Comparison of ENCODE assay signal across 10 mouse cellular contexts in the genomic region with DNA sequence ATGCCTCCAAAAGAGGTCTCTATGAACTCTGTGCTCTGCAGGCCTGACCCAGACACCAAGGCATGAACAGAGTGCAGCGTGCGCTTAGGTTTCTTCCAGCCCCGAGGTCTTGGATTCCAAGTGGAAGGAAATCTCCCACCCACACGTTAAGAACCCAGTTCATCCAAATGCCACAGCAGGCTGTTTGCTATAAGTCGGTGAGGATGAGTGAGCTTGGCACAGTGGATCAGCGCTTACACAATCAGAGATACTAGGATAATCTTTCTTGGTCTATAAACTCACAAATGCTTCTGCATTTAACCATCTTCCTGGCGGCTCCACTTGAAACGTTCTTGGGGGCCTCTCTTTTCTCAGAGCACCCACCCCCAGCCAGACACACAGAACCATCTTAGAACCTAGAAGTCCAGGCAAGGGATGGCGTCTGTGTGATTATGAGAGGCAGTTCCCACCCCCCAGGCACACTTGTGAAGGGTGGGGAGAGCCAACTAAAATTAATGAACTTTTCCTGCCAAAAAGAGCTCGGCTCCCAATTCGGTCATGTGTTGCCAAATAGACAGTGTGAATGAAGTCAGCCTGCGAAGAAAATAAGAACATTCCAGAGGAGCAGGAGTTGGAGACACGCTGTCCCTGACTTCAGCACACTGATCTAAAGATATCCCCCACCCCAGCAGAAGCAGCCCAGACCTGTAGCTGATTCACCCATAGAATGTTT.
DNase-seq lines count a peak whose midpoint lies in the region; ATAC-seq lines count a peak whose summit lies in the region.
"Had no signal": no experiment of that assay in that cellular context is flagged by ENCODE, and none has a peak within 500 bp of the region (broad histone marks: within the 10 kb centered on the region; RNA-seq: fewer than 3 reads in every experiment).

No protein-coding gene starts in this region.

- H3K27ac ChIP-seq in hindbrain, embryonic 16.5 days (ENCODE audit: low read depth, low read length) = peak overlapping the region; percentile 42
- H3K27ac ChIP-seq in hindbrain, embryonic 12.5 days = no peak overlapping the region
- peak overlapping the region; percentile 71 for H3K27ac ChIP-seq in forebrain, embryonic 15.5 days (replicated peaks)
- no peak overlapping the region for H3K27ac ChIP-seq in midbrain, embryonic 14.5 days (replicated peaks; ENCODE audit: low read depth, low read length)
- H3K27ac ChIP-seq: midbrain, embryonic 12.5 days had no signal

- ATAC-seq in hindbrain, embryonic 16.5 days = peak; percentile 22; the same call in 1 of the 2 replicates
- no peak for ATAC-seq in hindbrain, embryonic 12.5 days (ENCODE audit: low FRiP score)
- ATAC-seq in forebrain, embryonic 15.5 days (replicated peaks) = peak; percentile 77
- ATAC-seq in midbrain, embryonic 14.5 days (ENCODE audit: low FRiP score, low TSS enrichment) = no peak

- H3K4me2 ChIP-seq in hindbrain, embryonic 16.5 days (ENCODE audit: low read length) = no peak overlapping the region
- no peak overlapping the region for H3K4me2 ChIP-seq in hindbrain, embryonic 12.5 days (replicated peaks)
- no peak overlapping the region for H3K4me2 ChIP-seq in forebrain, embryonic 15.5 days (replicated peaks)
- H3K4me2 ChIP-seq in midbrain, embryonic 14.5 days (ENCODE audit: low read length) = no peak overlapping the region
- H3K4me2 ChIP-seq: midbrain, embryonic 12.5 days had no signal

- DNase-seq in NIH3T3 (ENCODE audit: low read depth) (peak; percentile 53), MN1 (ENCODE audit: low spot score) (no peak)
- DNase-seq in left cerebral cortex, postnatal 4 days = peak; percentile 49
- no peak for DNase-seq in midbrain, embryonic 14.5 days
- no peak for DNase-seq in B cell, adult 2 months
- DNase-seq: heart, postnatal 10 days had no signal

- peaks cover 30% of the 10 kb centered on the region for H3K4me1 ChIP-seq in hindbrain, embryonic 16.5 days (ENCODE audit: control insufficient read depth, insufficient read depth, low read depth, low read length)
- peaks cover 23% of the 10 kb centered on the region for H3K4me1 ChIP-seq in hindbrain, embryonic 12.5 days
- H3K4me1 ChIP-seq in forebrain, embryonic 15.5 days = peaks cover 55% of the 10 kb centered on the region
- peaks cover 16% of the 10 kb centered on the region for H3K4me1 ChIP-seq in midbrain, embryonic 14.5 days (ENCODE audit: control insufficient read depth, insufficient read depth, low read length)

- intact Hi-C loops in left cerebral cortex, postnatal 4 days (cut with DNase I) = no loop called here

- WGBS in hindbrain, embryonic 16.5 days = 64% methylated on average over 13 of the region's 13 CpGs
- 86% methylated on average over 13 of the region's 13 CpGs for WGBS in hindbrain, embryonic 12.5 days
- WGBS in forebrain, embryonic 15.5 days = 51% methylated on average over 13 of the region's 13 CpGs
- WGBS in midbrain, embryonic 14.5 days = 88% methylated on average over 13 of the region's 13 CpGs

- no peak overlapping the region for H3K9ac ChIP-seq in hindbrain, embryonic 16.5 days (ENCODE audit: low read depth, low read length)
- no peak overlapping the region for H3K9ac ChIP-seq in hindbrain, embryonic 12.5 days
- H3K9ac ChIP-seq in forebrain, embryonic 15.5 days (replicated peaks) = no peak overlapping the region
- no peak overlapping the region for H3K9ac ChIP-seq in midbrain, embryonic 14.5 days (replicated peaks; ENCODE audit: low read length)
- H3K9ac ChIP-seq: midbrain, embryonic 12.5 days had no signal

- no peak overlapping the region for H3K4me3 ChIP-seq in hindbrain, embryonic 16.5 days (ENCODE audit: low read length)
- H3K4me3 ChIP-seq in hindbrain, embryonic 12.5 days = no peak overlapping the region
- no peak overlapping the region for H3K4me3 ChIP-seq in forebrain, embryonic 15.5 days
- no peak overlapping the region for H3K4me3 ChIP-seq in midbrain, embryonic 14.5 days (replicated peaks; ENCODE audit: low read depth, low read length)
- H3K4me3 ChIP-seq: midbrain, embryonic 12.5 days had no signal

- no peaks in the 10 kb centered on the region for H3K9me3 ChIP-seq in hindbrain, embryonic 16.5 days (ENCODE audit: control insufficient read depth, low read length)
- no peaks in the 10 kb centered on the region for H3K9me3 ChIP-seq in hindbrain, embryonic 12.5 days (replicated peaks)
- no peaks in the 10 kb centered on the region for H3K9me3 ChIP-seq in forebrain, embryonic 15.5 days
- H3K9me3 ChIP-seq in midbrain, embryonic 14.5 days (ENCODE audit: control insufficient read depth, low read length) = no peaks in the 10 kb centered on the region
- H3K9me3 ChIP-seq: midbrain, embryonic 12.5 days had no signal

- H3K27me3 ChIP-seq in hindbrain, embryonic 16.5 days (replicated peaks; ENCODE audit: control insufficient read depth, insufficient read depth, low read length) = no peaks in the 10 kb centered on the region
- H3K27me3 ChIP-seq in hindbrain, embryonic 12.5 days = no peaks in the 10 kb centered on the region
- no peaks in the 10 kb centered on the region for H3K27me3 ChIP-seq in forebrain, embryonic 15.5 days
- H3K27me3 ChIP-seq in midbrain, embryonic 14.5 days (ENCODE audit: control insufficient read depth, insufficient read depth, low read length) = no peaks in the 10 kb centered on the region

- no peaks in the 10 kb centered on the region for H3K36me3 ChIP-seq in hindbrain, embryonic 16.5 days (ENCODE audit: control insufficient read depth, insufficient read depth, low read length)
- H3K36me3 ChIP-seq in hindbrain, embryonic 12.5 days = no peaks in the 10 kb centered on the region
- H3K36me3 ChIP-seq in forebrain, embryonic 15.5 days = no peaks in the 10 kb centered on the region
- no peaks in the 10 kb centered on the region for H3K36me3 ChIP-seq in midbrain, embryonic 14.5 days (ENCODE audit: control insufficient read depth, insufficient read depth, low read length)
- H3K36me3 ChIP-seq: midbrain, embryonic 12.5 days had no signal

Comparison
In these comparisons a context has a peak if more than half of its experiments do, and no peak if none do; other contexts are left out.
1. ATAC-seq: peak in hindbrain, embryonic 16.5 days (single experiment) and forebrain, embryonic 15.5 days (single experiment); none in hindbrain, embryonic 12.5 days (single experiment) and midbrain, embryonic 14.5 days (single experiment).
2. H3K27ac ChIP-seq: peak in hindbrain, embryonic 16.5 days (single experiment) and forebrain, embryonic 15.5 days (single experiment); none in hindbrain, embryonic 12.5 days (single experiment) and midbrain, embryonic 14.5 days (single experiment).
3. DNase-seq: peak in NIH3T3 (single experiment) and left cerebral cortex, postnatal 4 days (single experiment); none in midbrain, embryonic 14.5 days (single experiment), MN1 (single experiment) and B cell, adult 2 months (0 of 2).